Mouse (Mus musculus) embryonic facial prominence, embryonic 14.5 days (tissue): ENCODE results near the gene Etl4. TPM values are rescaled to one million over a fixed set of nuclear protein-coding genes. Genes with fewer than 3 reads are reported as not detected.

Experiments
- ATAC-seq: fragments of 200-750 bp; cut with Nextera tagmentation; 2 replicates; pipeline ENCODE4 v1.8.0; 2017; ENCODE audit warnings: low read depth, moderate number of reproducible peaks, moderate TSS enrichment
- DNase-seq: peaks from one replicate; pipeline ENCODE4 v3.0.0-alpha.2; 2015; ENCODE audit warnings: low spot score
- H3K27ac ChIP-seq: fragments of 300-500 bp; sonication (generic); replicated peaks from 2 replicates; pipeline ENCODE4 v1.5.1; 2014; ENCODE audit warnings: low read depth, mild to moderate bottlenecking, low read length, moderate library complexity
- H3K27me3 ChIP-seq: fragments of 300-500 bp; sonication (generic); replicated peaks from 2 replicates; pipeline ENCODE4 v1.6.1; 2014; ENCODE audit warnings: low read length; ENCODE audit not compliant: control insufficient read depth, insufficient read depth
- H3K36me3 ChIP-seq: fragments of 300-500 bp; sonication (generic); 2 replicates; pipeline ENCODE4 v1.6.1; 2014; ENCODE audit warnings: low read length, mixed read lengths; ENCODE audit not compliant: control insufficient read depth, insufficient read depth
- H3K4me1 ChIP-seq: fragments of 300-500 bp; sonication (generic); 2 replicates; pipeline ENCODE4 v1.6.1; 2014; ENCODE audit warnings: antibody characterized with exemption, low read length; ENCODE audit not compliant: control insufficient read depth, insufficient read depth
- H3K4me2 ChIP-seq: fragments of 300-500 bp; sonication (generic); 2 replicates; pipeline ENCODE4 v1.6.1; 2014; ENCODE audit warnings: low read depth, mild to moderate bottlenecking, low read length, moderate library complexity, mixed read lengths
- H3K4me3 ChIP-seq: fragments of 300-500 bp; sonication (generic); 2 replicates; pipeline ENCODE4 v1.5.1; 2014; ENCODE audit warnings: low read depth, mild to moderate bottlenecking, low read length
- H3K9ac ChIP-seq: fragments of 300-500 bp; sonication (generic); 2 replicates; pipeline ENCODE4 v1.6.1; 2014; ENCODE audit warnings: low read depth, mild to moderate bottlenecking, low read length, moderate library complexity, mixed read lengths
- H3K9me3 ChIP-seq: fragments of 300-500 bp; sonication (generic); 2 replicates; pipeline ENCODE4 v1.6.1; 2016; ENCODE audit warnings: low read length; ENCODE audit not compliant: control insufficient read depth
- WGBS: fragments of 180-500 bp; shearing (Covaris S2); extraction: QIAGEN DNeasy Blood & Tissue Kit; methylation state at CpG from one replicate; pipeline ENCODE4 v1.1.7; 2014; 5-methylcytosine and 5-hydroxymethylcytosine counted together
- polyA plus RNA-seq: library from polyadenylated mRNA; unstranded; fragments of >200 nt; fragmentation: Nextera tagmentation; extraction: Ambion mirVana; gene quantifications from 2 replicates; pipeline ENCODE4 v1.2.1, GENCODE M21; 2014

The Etl4 gene
- polyA plus RNA-seq, 1 experiment from 2014 or later = 39.2 TPM

- Histone ChIP-seq H3K36me3 (no peaks in the 10 kb centered on the region), H3K27me3 (no peaks in the 10 kb centered on the region), H3K4me3 (no peak overlapping the region), H3K9ac (no peak overlapping the region), H3K27ac (no peak overlapping the region), H3K4me1 (peaks cover 12% of the 10 kb centered on the region), H3K9me3 (no peaks in the 10 kb centered on the region), H3K4me2 (no peak overlapping the region)
- 52% methylated on average over 3 of the region's 3 CpGs for WGBS
- no peak for ATAC-seq
- no peak for DNase-seq
Observed at GRCm38 (mm10) chr2:20735444-20735843, 825.9 kb downstream of the Etl4 start.

GRCm38 (mm10) chr2:20736324-20737015, 826.9 kb downstream of the Etl4 start:
- H3K4me2 ChIP-seq = peak overlapping the region; percentile 46
- ATAC-seq (peak; percentile 60), DNase-seq (peak; percentile 56)
- H3K4me1 ChIP-seq = peaks cover 12% of the 10 kb centered on the region
- H3K27me3 ChIP-seq = no peaks in the 10 kb centered on the region
- H3K27ac ChIP-seq = peak overlapping the region; percentile 57
- 46% methylated on average over 7 of the region's 7 CpGs for WGBS
- H3K36me3 ChIP-seq = no peaks in the 10 kb centered on the region
- H3K9ac ChIP-seq = peak overlapping the region; percentile 26; the same call in 1 of the 2 replicates
- no peaks in the 10 kb centered on the region for H3K9me3 ChIP-seq
- 0 out of 2 replicates have a peak overlapping the region, but pooled peaks have one; percentile 23 for H3K4me3 ChIP-seq

GRCm38 (mm10) chr2:20737112-20737808, 827.7 kb downstream of the Etl4 start:
- 42% methylated on average over 19 of the region's 19 CpGs for WGBS
- H3K9ac ChIP-seq = no peak overlapping the region
- no peaks in the 10 kb centered on the region for H3K27me3 ChIP-seq
- H3K4me3 ChIP-seq = peak overlapping the region; percentile 23; the same call in 1 of the 2 replicates
- no peaks in the 10 kb centered on the region for H3K9me3 ChIP-seq
- ATAC-seq (peak; percentile 35), DNase-seq (peak; percentile 55)
- peak overlapping the region; percentile 6; the same call in 1 of the 2 replicates for H3K27ac ChIP-seq
- H3K4me1 ChIP-seq = peaks cover 12% of the 10 kb centered on the region
- H3K4me2 ChIP-seq = peak overlapping the region; percentile 46
- no peaks in the 10 kb centered on the region for H3K36me3 ChIP-seq

- no peak overlapping the region for H3K9ac ChIP-seq
- H3K9me3 ChIP-seq = no peaks in the 10 kb centered on the region
- peak overlapping the region; percentile 23; the same call in 1 of the 2 replicates for H3K4me3 ChIP-seq
- H3K36me3 ChIP-seq = no peaks in the 10 kb centered on the region
- peaks cover 12% of the 10 kb centered on the region for H3K4me1 ChIP-seq
- H3K27me3 ChIP-seq = no peaks in the 10 kb centered on the region
- WGBS = 47% methylated on average over 4 of the region's 4 CpGs
- H3K4me2 ChIP-seq = peak overlapping the region; percentile 46
- ATAC-seq (no peak), DNase-seq (no peak)
- no peak overlapping the region for H3K27ac ChIP-seq
Observed at GRCm38 (mm10) chr2:20737837-20738236, 828.3 kb downstream of the Etl4 start.

- ATAC-seq = no peak
- Histone ChIP-seq H3K4me1 (no peaks in the 10 kb centered on the region), H3K36me3 (0 out of 2 replicates have a peak, but pooled peaks cover 9% of the 10 kb centered on the region), H3K4me2 (no peak overlapping the region), H3K9me3 (no peaks in the 10 kb centered on the region), H3K9ac (no peak overlapping the region), H3K4me3 (no peak overlapping the region), H3K27me3 (no peaks in the 10 kb centered on the region), H3K27ac (no peak overlapping the region)
- 65% methylated on average over 1 of the region's 1 CpGs for WGBS
- no peak for DNase-seq
Observed at GRCm38 (mm10) chr2:20747723-20748122, 838.1 kb downstream of the Etl4 start.

GRCm38 (mm10) chr2:20748481-20748880, 838.9 kb downstream of the Etl4 start:
- H3K27ac ChIP-seq = no peak overlapping the region
- H3K4me3 ChIP-seq = no peak overlapping the region
- H3K4me2 ChIP-seq = no peak overlapping the region
- 0 out of 2 replicates have a peak, but pooled peaks cover 9% of the 10 kb centered on the region for H3K36me3 ChIP-seq
- no peaks in the 10 kb centered on the region for H3K27me3 ChIP-seq
- H3K9ac ChIP-seq = no peak overlapping the region
- DNase-seq = no peak
- 63% methylated on average over 1 of the region's 1 CpGs for WGBS
- no peaks in the 10 kb centered on the region for H3K9me3 ChIP-seq
- no peak for ATAC-seq
- H3K4me1 ChIP-seq = no peaks in the 10 kb centered on the region

GRCm38 (mm10) chr2:20749687-20750086, 840.1 kb downstream of the Etl4 start:
- no peak for ATAC-seq
- no peak overlapping the region for H3K4me2 ChIP-seq
- no peak overlapping the region for H3K9ac ChIP-seq
- no peak overlapping the region for H3K27ac ChIP-seq
- no peaks in the 10 kb centered on the region for H3K36me3 ChIP-seq
- H3K4me1 ChIP-seq = no peaks in the 10 kb centered on the region
- H3K9me3 ChIP-seq = no peaks in the 10 kb centered on the region
- H3K27me3 ChIP-seq = no peaks in the 10 kb centered on the region
- 87% methylated on average over 3 of the region's 3 CpGs for WGBS
- no peak overlapping the region for H3K4me3 ChIP-seq
- DNase-seq = no peak

- WGBS = 71% methylated on average over 8 of the region's 8 CpGs
- Histone ChIP-seq H3K4me2 (no peak overlapping the region), H3K9me3 (no peaks in the 10 kb centered on the region), H3K4me3 (no peak overlapping the region), H3K27ac (no peak overlapping the region), H3K9ac (no peak overlapping the region), H3K4me1 (no peaks in the 10 kb centered on the region), H3K36me3 (no peaks in the 10 kb centered on the region), H3K27me3 (no peaks in the 10 kb centered on the region)
- ATAC-seq (peak; percentile 30; the same call in 1 of the 2 replicates), DNase-seq (peak; percentile 48)
Observed at GRCm38 (mm10) chr2:20753282-20754110, 843.9 kb downstream of the Etl4 start.
